Comparison of ENCODE assay signal across 16 mouse cellular contexts in the genomic region with DNA sequence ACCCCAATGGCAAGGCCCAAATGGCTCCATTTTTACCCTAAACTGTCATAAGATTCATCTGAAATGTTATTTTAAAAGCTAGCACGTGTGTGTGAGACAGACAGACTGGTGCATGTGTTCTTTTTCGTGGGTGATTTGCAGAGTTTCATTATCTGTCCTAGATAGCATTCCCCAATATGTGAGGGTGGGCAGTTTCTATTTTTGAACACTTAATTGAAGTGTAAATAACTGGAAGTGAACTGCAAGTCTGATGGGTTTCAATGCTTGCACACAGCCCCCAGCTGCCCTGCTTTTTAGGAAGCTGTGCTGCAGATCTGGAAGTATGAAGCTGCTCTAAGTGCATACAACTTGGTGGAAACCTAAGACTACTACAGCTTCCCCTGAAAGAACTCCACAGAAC. TPM values are rescaled to one million over a fixed set of nuclear protein-coding genes. Genes with fewer than 3 reads are reported as not detected.
DNase-seq lines count a peak whose midpoint lies in the region; ATAC-seq and TF ChIP-seq lines count a peak whose summit lies in the region.
"Had no signal": no experiment of that assay in that cellular context is flagged by ENCODE, and none has a peak within 500 bp of the region (broad histone marks: within the 10 kb centered on the region; RNA-seq: fewer than 3 reads in every experiment).

No protein-coding gene starts in this region.

- no peak for TF ChIP-seq POLR2A in olfactory bulb, adult 2 months (IDR thresholded peaks at IDR 0.05; ENCODE audit: insufficient read depth, low read depth, low read length)

- no peaks in the 10 kb centered on the region for H3K9me3 ChIP-seq in heart, embryonic 11.5 days (replicated peaks; ENCODE audit: control insufficient read depth, low read length)
- no peaks in the 10 kb centered on the region for H3K9me3 ChIP-seq in liver, embryonic 11.5 days (ENCODE audit: control insufficient read depth, low read length)
- no peaks in the 10 kb centered on the region for H3K9me3 ChIP-seq in liver, postnatal 0 days (ENCODE audit: low read length)
- H3K9me3 ChIP-seq in heart, embryonic 15.5 days (replicated peaks): no peaks in the 10 kb centered on the region
- H3K9me3 ChIP-seq: embryonic facial prominence, embryonic 12.5 days; limb, embryonic 13.5 days had no signal

- DNase-seq in heart, postnatal 36 days: no peak
- no peak for DNase-seq in liver, embryonic 11.5 days (ENCODE audit: low spot score)
- DNase-seq in liver, postnatal 0 days: no peak
- no peak for DNase-seq in cerebellum, postnatal 36 days
- no peak for DNase-seq in embryo, embryonic 9.5 days (ENCODE audit: extremely low spot score)
- DNase-seq: adrenal gland, postnatal 14 days; kidney, postnatal 14 days; layer of hippocampus, postnatal 36 days; lung, postnatal 36 days had no signal

- no peak for TF ChIP-seq EP300 in liver, postnatal 0 days (IDR thresholded peaks at IDR 0.05; ENCODE audit: low read depth)

- intact Hi-C loops in heart, postnatal 36 days (cut with DNase I): no loop called here

- peaks cover 9% of the 10 kb centered on the region; the same call in 1 of the 2 replicates for H3K4me1 ChIP-seq in heart, embryonic 11.5 days (ENCODE audit: control insufficient read depth, insufficient read depth, low read length)
- H3K4me1 ChIP-seq in liver, embryonic 11.5 days (replicated peaks; ENCODE audit: control insufficient read depth, insufficient read depth, low read length): peaks cover 18% of the 10 kb centered on the region
- peaks cover 22% of the 10 kb centered on the region for H3K4me1 ChIP-seq in liver, postnatal 0 days (ENCODE audit: insufficient read depth)
- peaks cover 38% of the 10 kb centered on the region for H3K4me1 ChIP-seq in heart, embryonic 15.5 days (replicated peaks)
- peaks cover 29% of the 10 kb centered on the region for H3K4me1 ChIP-seq in olfactory bulb, adult 2 months (ENCODE audit: control insufficient read depth, insufficient read depth, low read length)

- H3K9ac ChIP-seq in heart, embryonic 11.5 days (ENCODE audit: low read depth, low read length): peak overlapping the region; percentile 56
- no peak overlapping the region for H3K9ac ChIP-seq in liver, embryonic 11.5 days (ENCODE audit: low read depth, low read length)
- H3K9ac ChIP-seq in liver, postnatal 0 days (replicated peaks): no peak overlapping the region
- no peak overlapping the region for H3K9ac ChIP-seq in heart, embryonic 15.5 days
- H3K9ac ChIP-seq: embryonic facial prominence, embryonic 12.5 days; limb, embryonic 13.5 days had no signal

- H3K27ac ChIP-seq in heart, embryonic 11.5 days (ENCODE audit: low read depth, low read length): peak overlapping the region; percentile 85
- H3K27ac ChIP-seq in liver, embryonic 11.5 days (ENCODE audit: low read depth, low read length): peak overlapping the region; percentile 32
- no peak overlapping the region for H3K27ac ChIP-seq in liver, postnatal 0 days (ENCODE audit: low read depth)
- peak overlapping the region; percentile 98 for H3K27ac ChIP-seq in heart, embryonic 15.5 days
- H3K27ac ChIP-seq in olfactory bulb, adult 2 months (ENCODE audit: insufficient read depth, low read depth, low read length): peak overlapping the region; percentile 54
- H3K27ac ChIP-seq: embryonic facial prominence, embryonic 12.5 days; hindbrain, postnatal 0 days; limb, embryonic 13.5 days had no signal

- WGBS in heart, embryonic 11.5 days (ENCODE audit: insufficient replicate concordance): 32% methylated on average over 2 of the region's 2 CpGs
- 45% methylated on average over 2 of the region's 2 CpGs for WGBS in liver, embryonic 11.5 days
- 65% methylated on average over 2 of the region's 2 CpGs for WGBS in liver, postnatal 0 days (ENCODE audit: insufficient replicate concordance)
- 32% methylated on average over 2 of the region's 2 CpGs for WGBS in heart, embryonic 15.5 days
- 33% methylated on average over 2 of the region's 2 CpGs for WGBS in olfactory bulb, adult 2 months

- no peak overlapping the region for H3K4me3 ChIP-seq in heart, embryonic 11.5 days (ENCODE audit: low read depth, low read length)
- no peak overlapping the region for H3K4me3 ChIP-seq in liver, embryonic 11.5 days (ENCODE audit: low read depth, low read length)
- H3K4me3 ChIP-seq in liver, postnatal 0 days (ENCODE audit: low read depth, low read length): no peak overlapping the region
- peak overlapping the region; percentile 68 for H3K4me3 ChIP-seq in heart, embryonic 15.5 days
- H3K4me3 ChIP-seq in olfactory bulb, adult 2 months (ENCODE audit: insufficient read depth, low read depth, low read length): no peak overlapping the region
- H3K4me3 ChIP-seq: embryonic facial prominence, embryonic 12.5 days; limb, embryonic 13.5 days had no signal

- TF ChIP-seq CTCF in liver, postnatal 0 days (IDR thresholded peaks at IDR 0.05; ENCODE audit: low read depth): no peak
- TF ChIP-seq CTCF in olfactory bulb, adult 2 months (IDR thresholded peaks at IDR 0.05; ENCODE audit: insufficient read depth, low read depth, low read length): no peak

- no peaks in the 10 kb centered on the region for H3K27me3 ChIP-seq in heart, embryonic 11.5 days (ENCODE audit: control insufficient read depth, insufficient read depth, low read length)
- no peaks in the 10 kb centered on the region for H3K27me3 ChIP-seq in liver, embryonic 11.5 days (replicated peaks; ENCODE audit: control insufficient read depth, insufficient read depth, low read length)
- H3K27me3 ChIP-seq in liver, postnatal 0 days (ENCODE audit: insufficient read depth, low read length): no peaks in the 10 kb centered on the region
- H3K27me3 ChIP-seq in heart, embryonic 15.5 days: no peaks in the 10 kb centered on the region
- H3K27me3 ChIP-seq: embryonic facial prominence, embryonic 12.5 days; limb, embryonic 13.5 days had no signal

- H3K4me2 ChIP-seq in heart, embryonic 11.5 days: peak overlapping the region; percentile 69
- no peak overlapping the region for H3K4me2 ChIP-seq in liver, embryonic 11.5 days
- H3K4me2 ChIP-seq in liver, postnatal 0 days (ENCODE audit: low read depth, low read length): no peak overlapping the region
- H3K4me2 ChIP-seq in heart, embryonic 15.5 days: peak overlapping the region; percentile 97
- H3K4me2 ChIP-seq: embryonic facial prominence, embryonic 12.5 days; limb, embryonic 13.5 days; midbrain, embryonic 11.5 days had no signal

- H3K36me3 ChIP-seq in heart, embryonic 11.5 days (ENCODE audit: control insufficient read depth, insufficient read depth, low read length): peaks cover 33% of the 10 kb centered on the region
- peaks cover 27% of the 10 kb centered on the region for H3K36me3 ChIP-seq in liver, embryonic 11.5 days (ENCODE audit: control insufficient read depth, insufficient read depth, low read length)
- H3K36me3 ChIP-seq in liver, postnatal 0 days (replicated peaks; ENCODE audit: insufficient read depth, low read length): peaks cover 58% of the 10 kb centered on the region
- H3K36me3 ChIP-seq in heart, embryonic 15.5 days: peaks cover 33% of the 10 kb centered on the region

- no peak for ATAC-seq in heart, embryonic 11.5 days (replicated peaks; ENCODE audit: insufficient number of reproducible peaks, low FRiP score, low TSS enrichment)
- no peak for ATAC-seq in liver, embryonic 11.5 days (replicated peaks; ENCODE audit: low FRiP score)
- ATAC-seq in liver, postnatal 0 days: no peak
- ATAC-seq in heart, embryonic 15.5 days (replicated peaks; ENCODE audit: insufficient number of reproducible peaks, insufficient read depth, low FRiP score, low read depth): no peak
- ATAC-seq: hindbrain, postnatal 0 days had no signal

RNA-seq across cellular contexts. Expression of gene Fbxl22, which starts 0.7 kb away (rescaled TPM):
- 61.3 and 61.8 TPM in 2 replicates for polyA plus RNA-seq in heart, embryonic 11.5 days (2014; fragmentation: Nextera tagmentation; extraction: Ambion mirVana)
- total RNA-seq in heart, postnatal 36 days (2021): 10 to 100 TPM; 28.1 to 33.0 TPM
- 1.3 and 1.5 TPM in 2 replicates for polyA plus RNA-seq in liver, embryonic 11.5 days (2014; fragmentation: Nextera tagmentation; extraction: Ambion mirVana)
- polyA plus RNA-seq in liver, postnatal 0 days (2015; fragmentation: Nextera tagmentation; extraction: Ambion mirVana): 0.51 and 0.88 TPM in 2 replicates
- 70.3 and 84.7 TPM in 2 replicates for polyA plus RNA-seq in heart, embryonic 15.5 days (2015; fragmentation: Nextera tagmentation; extraction: Ambion mirVana)
- polyA plus RNA-seq in olfactory bulb, adult 2 months (2012; ENCODE audit: insufficient read depth, insufficient read length, low replicate concordance, missing spikeins): not detected in 2 replicates

Comparison
In these comparisons a context has a peak if more than half of its experiments do, and no peak if none do; other contexts are left out.
1. H3K4me2 ChIP-seq: peak in heart, embryonic 11.5 days (single experiment) and heart, embryonic 15.5 days (single experiment); none in liver, embryonic 11.5 days (single experiment) and liver, postnatal 0 days (single experiment).
2. RNA of gene Fbxl22, which starts 0.7 kb away (polyA plus RNA-seq): 70.3 to 84.7 TPM in heart, embryonic 15.5 days and 61.3 to 61.8 TPM in heart, embryonic 11.5 days; 1.3 to 1.5 TPM in liver, embryonic 11.5 days, 0.51 to 0.88 TPM in liver, postnatal 0 days and not detected in olfactory bulb, adult 2 months; every median in the first group is over 10 times any median in the second.